Mouse (Mus musculus) liver, postnatal 0 days (tissue): ENCODE data around the gene Kcnh4.

Experiments used
- CTCF ChIP-seq: sonication (generic); IDR thresholded peaks from 2 replicates; pipeline ENCODE4 v1.5.1; 2016; ENCODE audit warnings: antibody characterized with exemption, low read depth
- EP300 ChIP-seq: IDR thresholded peaks from 2 replicates; pipeline ENCODE4 v1.6.1; 2016; ENCODE audit warnings: antibody characterized with exemption, low read depth, mild to moderate bottlenecking

DNA sequence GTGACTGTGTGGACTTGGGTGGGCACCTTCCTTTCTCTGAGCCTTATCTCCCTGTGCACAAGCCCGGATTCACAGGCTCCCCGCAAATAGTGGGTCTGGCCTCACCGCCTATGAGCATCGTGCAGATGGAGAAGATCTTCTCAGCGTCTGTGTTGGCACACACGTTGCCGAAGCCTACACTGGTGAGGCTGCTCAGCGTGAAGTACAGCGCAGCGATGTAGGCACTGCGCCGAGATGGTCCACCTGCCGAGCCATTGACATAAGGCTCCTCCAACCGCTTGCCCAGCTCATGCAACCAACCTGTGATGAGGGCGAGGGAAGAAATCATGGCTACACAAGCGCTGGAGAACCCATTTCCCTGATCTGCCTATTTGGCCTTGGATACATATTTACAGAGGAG lies 9.6 kb downstream of the Kcnh4 start:
- TF ChIP-seq EP300 (no peak), CTCF (no peak)
